Mouse (Mus musculus): ENCODE data around the gene Snap29. TPM values are rescaled to one million over a fixed set of nuclear protein-coding genes. Genes with fewer than 3 reads are reported as not detected.

Snap29 gene
- polyA plus RNA-seq, 1 experiment from 2014 or later: 6.6 TPM

GRCm38 (mm10) chr16:17406512-17407231 lies 886 bp downstream of the Snap29 start:
- no peaks in the 10 kb centered on the region for H3K27me3 ChIP-seq (ENCODE audit: control insufficient read depth, insufficient read depth, low read length)
- 29% methylated on average over 9 of the region's 9 CpGs for WGBS
- H3K4me3 ChIP-seq (ENCODE audit: low read length): peak overlapping the region; percentile 57
- H3K27ac ChIP-seq (ENCODE audit: low read depth, low read length): no peak overlapping the region
- H3K9ac ChIP-seq (ENCODE audit: low read depth, low read length): peak overlapping the region; percentile 74
- 0 out of 2 replicates have a peak, but pooled peaks cover 4% of the 10 kb centered on the region for H3K4me1 ChIP-seq (ENCODE audit: control insufficient read depth, insufficient read depth, low read length)
- peak overlapping the region; percentile 67 for H3K4me2 ChIP-seq (replicated peaks; ENCODE audit: low read depth, low read length)
- no peaks in the 10 kb centered on the region for H3K36me3 ChIP-seq (ENCODE audit: control insufficient read depth, insufficient read depth, low read length)
- no peak for ATAC-seq (ENCODE audit: low FRiP score, low TSS enrichment)
- no peaks in the 10 kb centered on the region for H3K9me3 ChIP-seq (ENCODE audit: control insufficient read depth, low read length)

GRCm38 (mm10) chr16:17409046-17409445 lies 3.3 kb downstream of the Snap29 start:
- Histone ChIP-seq H3K27me3 (ENCODE audit: control insufficient read depth, insufficient read depth, low read length) (no peaks in the 10 kb centered on the region), H3K4me2 (replicated peaks; ENCODE audit: low read depth, low read length) (no peak overlapping the region), H3K9me3 (ENCODE audit: control insufficient read depth, low read length) (no peaks in the 10 kb centered on the region), H3K4me3 (ENCODE audit: low read length) (no peak overlapping the region), H3K9ac (ENCODE audit: low read depth, low read length) (no peak overlapping the region), H3K4me1 (ENCODE audit: control insufficient read depth, insufficient read depth, low read length) (0 out of 2 replicates have a peak, but pooled peaks cover 4% of the 10 kb centered on the region), H3K36me3 (ENCODE audit: control insufficient read depth, insufficient read depth, low read length) (no peaks in the 10 kb centered on the region), H3K27ac (ENCODE audit: low read depth, low read length) (no peak overlapping the region)
- 94% methylated on average over 2 of the region's 2 CpGs for WGBS
- ATAC-seq (ENCODE audit: low FRiP score, low TSS enrichment): no peak

- Histone ChIP-seq H3K27me3 (ENCODE audit: control insufficient read depth, insufficient read depth, low read length) (no peaks in the 10 kb centered on the region), H3K4me2 (replicated peaks; ENCODE audit: low read depth, low read length) (no peak overlapping the region), H3K9me3 (ENCODE audit: control insufficient read depth, low read length) (no peaks in the 10 kb centered on the region), H3K9ac (ENCODE audit: low read depth, low read length) (0 out of 2 replicates have a peak overlapping the region, but pooled peaks have one; percentile 4), H3K4me3 (ENCODE audit: low read length) (no peak overlapping the region), H3K36me3 (ENCODE audit: control insufficient read depth, insufficient read depth, low read length) (no peaks in the 10 kb centered on the region), H3K27ac (ENCODE audit: low read depth, low read length) (no peak overlapping the region), H3K4me1 (ENCODE audit: control insufficient read depth, insufficient read depth, low read length) (no peaks in the 10 kb centered on the region)
- 53% methylated on average over 4 of the region's 4 CpGs for WGBS
- no peak for ATAC-seq (ENCODE audit: low FRiP score, low TSS enrichment)
Observed at GRCm38 (mm10) chr16:17410209-17410608, 4.4 kb downstream of the Snap29 start.

GRCm38 (mm10) chr16:17423021-17423420 lies 17.2 kb downstream of the Snap29 start:
- H3K9ac ChIP-seq (ENCODE audit: low read depth, low read length): no peak overlapping the region
- no peaks in the 10 kb centered on the region for H3K4me1 ChIP-seq (ENCODE audit: control insufficient read depth, insufficient read depth, low read length)
- no peak overlapping the region for H3K27ac ChIP-seq (ENCODE audit: low read depth, low read length)
- no peak overlapping the region for H3K4me2 ChIP-seq (replicated peaks; ENCODE audit: low read depth, low read length)
- H3K36me3 ChIP-seq (ENCODE audit: control insufficient read depth, insufficient read depth, low read length): peaks cover 31% of the 10 kb centered on the region
- no peak overlapping the region for H3K4me3 ChIP-seq (ENCODE audit: low read length)
- WGBS: 84% methylated on average over 3 of the region's 3 CpGs
- ATAC-seq (ENCODE audit: low FRiP score, low TSS enrichment): no peak
- no peaks in the 10 kb centered on the region for H3K27me3 ChIP-seq (ENCODE audit: control insufficient read depth, insufficient read depth, low read length)
- no peaks in the 10 kb centered on the region for H3K9me3 ChIP-seq (ENCODE audit: control insufficient read depth, low read length)

GRCm38 (mm10) chr16:17432576-17432975 lies 26.8 kb downstream of the Snap29 start:
- WGBS: 67% methylated on average over 2 of the region's 2 CpGs

GRCm38 (mm10) chr16:17451541-17452372 lies 46.0 kb downstream of the Snap29 start, which contains the start of gene Crkl:
Gene Crkl (plus strand): TSS chr16:17451987.
- Histone ChIP-seq H3K9me3 (ENCODE audit: control insufficient read depth, low read length) (no peaks in the 10 kb centered on the region; the same call in 1 of the 2 replicates), H3K4me3 (ENCODE audit: low read length) (peak within 1 kb of the TSS; percentile 99), H3K36me3 (ENCODE audit: control insufficient read depth, insufficient read depth, low read length) (peaks cover 10% of the 10 kb centered on the region), H3K27me3 (ENCODE audit: control insufficient read depth, insufficient read depth, low read length) (no peaks in the 10 kb centered on the region), H3K4me2 (replicated peaks; ENCODE audit: low read depth, low read length) (peak within 1 kb of the TSS; percentile 79), H3K9ac (ENCODE audit: low read depth, low read length) (peak within 1 kb of the TSS; percentile 97), H3K27ac (ENCODE audit: low read depth, low read length) (peak within 1 kb of the TSS; percentile 98), H3K4me1 (ENCODE audit: control insufficient read depth, insufficient read depth, low read length) (peaks cover 17% of the 10 kb centered on the region)
- peak; percentile 98 for ATAC-seq (ENCODE audit: low FRiP score, low TSS enrichment)
- WGBS: 0% methylated on average over 63 of the region's 63 CpGs

More at GRCm38 (mm10) chr16:17432576-17432975, 26.8 kb downstream of the Snap29 start:
- Histone ChIP-seq H3K27ac (ENCODE audit: low read depth, low read length) (no peak overlapping the region), H3K4me3 (ENCODE audit: low read length) (no peak overlapping the region), H3K9me3 (ENCODE audit: control insufficient read depth, low read length) (no peaks in the 10 kb centered on the region), H3K4me2 (replicated peaks; ENCODE audit: low read depth, low read length) (no peak overlapping the region), H3K9ac (ENCODE audit: low read depth, low read length) (no peak overlapping the region), H3K36me3 (ENCODE audit: control insufficient read depth, insufficient read depth, low read length) (peaks cover 5% of the 10 kb centered on the region; the same call in 1 of the 2 replicates), H3K27me3 (ENCODE audit: control insufficient read depth, insufficient read depth, low read length) (no peaks in the 10 kb centered on the region), H3K4me1 (ENCODE audit: control insufficient read depth, insufficient read depth, low read length) (no peaks in the 10 kb centered on the region)
- ATAC-seq (ENCODE audit: low FRiP score, low TSS enrichment): no peak

GRCm38 (mm10) chr16:17452373-17452715 lies 46.6 kb downstream of the Snap29 start:
- peak overlapping the region; percentile 98 for H3K27ac ChIP-seq (ENCODE audit: low read depth, low read length)
- ATAC-seq (ENCODE audit: low FRiP score, low TSS enrichment): peak; percentile 37
- H3K27me3 ChIP-seq (ENCODE audit: control insufficient read depth, insufficient read depth, low read length): no peaks in the 10 kb centered on the region
- peaks cover 17% of the 10 kb centered on the region for H3K4me1 ChIP-seq (ENCODE audit: control insufficient read depth, insufficient read depth, low read length)
- WGBS: under 1% methylated on average over 24 of the region's 24 CpGs
- H3K4me2 ChIP-seq (replicated peaks; ENCODE audit: low read depth, low read length): peak overlapping the region; percentile 79
- no peaks in the 10 kb centered on the region for H3K9me3 ChIP-seq (ENCODE audit: control insufficient read depth, low read length)
- H3K9ac ChIP-seq (ENCODE audit: low read depth, low read length): peak overlapping the region; percentile 97
- peak overlapping the region; percentile 99 for H3K4me3 ChIP-seq (ENCODE audit: low read length)
- peaks cover 15% of the 10 kb centered on the region for H3K36me3 ChIP-seq (ENCODE audit: control insufficient read depth, insufficient read depth, low read length)

GRCm38 (mm10) chr16:17456901-17457300 lies 51.1 kb downstream of the Snap29 start:
- Histone ChIP-seq H3K9me3 (ENCODE audit: control insufficient read depth, low read length) (no peaks in the 10 kb centered on the region), H3K9ac (ENCODE audit: low read depth, low read length) (no peak overlapping the region), H3K27ac (ENCODE audit: low read depth, low read length) (no peak overlapping the region), H3K4me3 (ENCODE audit: low read length) (no peak overlapping the region), H3K36me3 (ENCODE audit: control insufficient read depth, insufficient read depth, low read length) (peaks cover 30% of the 10 kb centered on the region), H3K4me2 (replicated peaks; ENCODE audit: low read depth, low read length) (no peak overlapping the region), H3K27me3 (ENCODE audit: control insufficient read depth, insufficient read depth, low read length) (no peaks in the 10 kb centered on the region), H3K4me1 (ENCODE audit: control insufficient read depth, insufficient read depth, low read length) (peaks cover 17% of the 10 kb centered on the region)
- WGBS: 83% methylated on average over 1 of the region's 1 CpGs
- ATAC-seq (ENCODE audit: low FRiP score, low TSS enrichment): no peak

GRCm38 (mm10) chr16:17460254-17460653 lies 54.5 kb downstream of the Snap29 start:
- Histone ChIP-seq H3K4me3 (ENCODE audit: low read length) (no peak overlapping the region), H3K4me1 (ENCODE audit: control insufficient read depth, insufficient read depth, low read length) (peaks cover 4% of the 10 kb centered on the region), H3K27me3 (ENCODE audit: control insufficient read depth, insufficient read depth, low read length) (no peaks in the 10 kb centered on the region), H3K36me3 (ENCODE audit: control insufficient read depth, insufficient read depth, low read length) (peaks cover 36% of the 10 kb centered on the region), H3K9me3 (ENCODE audit: control insufficient read depth, low read length) (no peaks in the 10 kb centered on the region), H3K27ac (ENCODE audit: low read depth, low read length) (no peak overlapping the region), H3K9ac (ENCODE audit: low read depth, low read length) (no peak overlapping the region), H3K4me2 (replicated peaks; ENCODE audit: low read depth, low read length) (no peak overlapping the region)
- ATAC-seq (ENCODE audit: low FRiP score, low TSS enrichment): no peak
- 95% methylated on average over 4 of the region's 4 CpGs for WGBS

Data from kidney, embryonic 14.5 days (tissue).